Mouse (Mus musculus): ENCODE measurements around the gene Tsg101. TPM values are rescaled to one million over a fixed set of nuclear protein-coding genes. Genes with fewer than 3 reads are reported as not detected.

Gene Tsg101
- polyA plus RNA-seq, 1 experiment from 2014 or later = 129 TPM

DNA sequence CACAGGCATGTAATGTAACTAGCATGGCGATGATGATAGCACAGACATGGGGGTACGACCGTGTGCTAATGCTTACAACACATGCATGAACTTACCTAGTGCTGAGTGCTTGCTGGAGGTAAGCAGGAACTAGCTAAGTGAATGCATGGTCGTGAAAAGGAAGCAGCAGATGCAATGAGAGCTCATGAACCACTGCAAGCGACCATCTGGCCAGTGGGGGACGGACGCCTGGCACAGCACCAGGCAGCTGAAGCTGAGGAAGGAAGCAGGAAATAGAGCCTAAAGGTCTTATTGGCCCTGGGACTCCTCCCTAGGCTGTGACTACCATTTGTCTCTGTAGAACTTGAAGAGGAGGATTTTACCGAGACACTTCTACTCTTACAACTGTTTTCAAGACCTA is 15.0 kb upstream of the Tsg101 start:
- no peak overlapping the region for H3K9ac ChIP-seq (ENCODE audit: low read depth, low read length)
- no peaks in the 10 kb centered on the region for H3K9me3 ChIP-seq (ENCODE audit: control insufficient read depth, low read length)
- no peak for DNase-seq (ENCODE audit: low spot score)
- H3K27ac ChIP-seq (ENCODE audit: low read depth, low read length) = no peak overlapping the region
- ATAC-seq (replicated peaks; ENCODE audit: low FRiP score) = no peak
- 76% methylated on average over 8 of the region's 8 CpGs for WGBS
- no peak overlapping the region for H3K4me3 ChIP-seq (ENCODE audit: low read depth, low read length)
- H3K27me3 ChIP-seq (replicated peaks; ENCODE audit: control insufficient read depth, insufficient read depth, low read length) = no peaks in the 10 kb centered on the region
- no peak overlapping the region for H3K4me2 ChIP-seq
- H3K36me3 ChIP-seq (ENCODE audit: control insufficient read depth, insufficient read depth, low read length) = peaks cover 18% of the 10 kb centered on the region; the same call in 1 of the 2 replicates
- H3K4me1 ChIP-seq (replicated peaks; ENCODE audit: control insufficient read depth, insufficient read depth, low read length) = no peaks in the 10 kb centered on the region

DNA sequence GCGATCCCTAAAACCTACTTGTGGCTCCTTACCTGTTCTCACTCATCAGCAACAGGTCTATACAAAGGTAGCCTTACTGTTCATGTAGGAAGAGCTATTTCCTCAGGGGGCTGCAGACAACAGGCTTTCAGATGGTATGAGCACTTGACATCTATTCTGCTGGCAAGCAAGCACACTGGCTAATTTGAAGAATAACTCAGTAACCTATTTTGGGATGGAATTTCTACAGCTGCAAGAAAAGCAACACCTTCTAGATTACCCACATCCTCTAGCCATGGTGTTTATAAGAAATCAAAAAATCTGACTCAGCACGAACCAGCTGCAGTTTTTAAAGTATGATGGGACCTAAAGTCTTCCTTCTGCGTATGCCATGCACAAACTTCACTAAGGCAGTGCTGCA is 11.6 kb upstream of the Tsg101 start:
- Histone ChIP-seq H3K36me3 (ENCODE audit: control insufficient read depth, insufficient read depth, low read length) (peaks cover 8% of the 10 kb centered on the region; the same call in 1 of the 2 replicates), H3K4me3 (ENCODE audit: low read depth, low read length) (no peak overlapping the region), H3K9me3 (ENCODE audit: control insufficient read depth, low read length) (no peaks in the 10 kb centered on the region), H3K9ac (ENCODE audit: low read depth, low read length) (no peak overlapping the region), H3K4me2 (no peak overlapping the region), H3K27me3 (replicated peaks; ENCODE audit: control insufficient read depth, insufficient read depth, low read length) (no peaks in the 10 kb centered on the region), H3K4me1 (replicated peaks; ENCODE audit: control insufficient read depth, insufficient read depth, low read length) (no peaks in the 10 kb centered on the region), H3K27ac (ENCODE audit: low read depth, low read length) (no peak overlapping the region)
- no peak for DNase-seq (ENCODE audit: low spot score)
- WGBS = 90% methylated on average over 3 of the region's 3 CpGs
- no peak for ATAC-seq (replicated peaks; ENCODE audit: low FRiP score)

DNA sequence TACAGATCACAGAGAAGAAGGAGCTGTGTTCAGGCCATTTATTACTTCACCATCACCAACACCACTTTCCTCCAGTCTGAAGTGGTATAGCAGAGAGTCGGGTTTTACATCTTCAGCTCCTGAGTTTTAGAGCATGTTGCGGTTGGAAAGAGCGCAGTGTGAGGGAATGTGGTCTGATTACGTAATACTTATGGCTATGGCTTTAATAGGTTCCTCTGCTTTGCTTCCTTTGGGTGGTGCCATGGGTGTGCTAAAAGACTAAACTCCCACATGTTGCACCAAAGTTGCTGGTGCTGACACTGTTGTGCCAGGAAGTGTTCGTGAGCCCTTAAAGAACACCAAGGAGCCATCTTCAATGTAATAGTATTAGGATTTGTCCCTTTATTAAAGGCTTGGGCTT is 8.5 kb upstream of the Tsg101 start:
- no peaks in the 10 kb centered on the region for H3K27me3 ChIP-seq (replicated peaks; ENCODE audit: control insufficient read depth, insufficient read depth, low read length)
- no peaks in the 10 kb centered on the region for H3K9me3 ChIP-seq (ENCODE audit: control insufficient read depth, low read length)
- H3K9ac ChIP-seq (ENCODE audit: low read depth, low read length) = no peak overlapping the region
- peaks cover 5% of the 10 kb centered on the region; the same call in 1 of the 2 replicates for H3K36me3 ChIP-seq (ENCODE audit: control insufficient read depth, insufficient read depth, low read length)
- WGBS = 80% methylated on average over 5 of the region's 5 CpGs
- no peak overlapping the region for H3K27ac ChIP-seq (ENCODE audit: low read depth, low read length)
- no peak overlapping the region for H3K4me3 ChIP-seq (ENCODE audit: low read depth, low read length)
- H3K4me2 ChIP-seq = no peak overlapping the region
- no peaks in the 10 kb centered on the region for H3K4me1 ChIP-seq (replicated peaks; ENCODE audit: control insufficient read depth, insufficient read depth, low read length)
- ATAC-seq (replicated peaks; ENCODE audit: low FRiP score) (no peak), DNase-seq (ENCODE audit: low spot score) (no peak)

DNA sequence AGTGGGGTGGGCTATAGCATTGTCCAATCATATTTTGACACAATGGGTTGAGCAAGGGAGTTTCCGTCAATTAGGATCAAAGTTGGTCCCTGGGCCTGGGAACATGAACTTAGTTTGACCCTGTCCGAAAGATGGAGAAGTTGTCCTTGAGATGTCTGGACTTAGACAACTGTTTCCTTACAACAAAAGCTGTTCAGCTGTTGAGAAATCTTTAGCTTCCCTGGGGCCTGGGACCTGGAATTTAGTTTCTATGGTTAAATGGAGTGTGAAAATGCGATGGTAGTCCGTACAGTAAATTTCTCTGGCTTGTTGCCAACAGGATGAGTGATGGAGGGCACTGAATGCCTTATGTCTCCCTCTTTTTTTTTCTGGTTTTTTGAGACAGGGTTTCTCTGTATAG is 2.3 kb upstream of the Tsg101 start:
- Histone ChIP-seq H3K27ac (ENCODE audit: low read depth, low read length) (no peak overlapping the region), H3K4me1 (replicated peaks; ENCODE audit: control insufficient read depth, insufficient read depth, low read length) (peaks cover 18% of the 10 kb centered on the region), H3K4me2 (no peak overlapping the region), H3K27me3 (replicated peaks; ENCODE audit: control insufficient read depth, insufficient read depth, low read length) (no peaks in the 10 kb centered on the region), H3K9me3 (ENCODE audit: control insufficient read depth, low read length) (no peaks in the 10 kb centered on the region), H3K36me3 (ENCODE audit: control insufficient read depth, insufficient read depth, low read length) (no peaks in the 10 kb centered on the region), H3K9ac (ENCODE audit: low read depth, low read length) (no peak overlapping the region), H3K4me3 (ENCODE audit: low read depth, low read length) (no peak overlapping the region)
- 83% methylated on average over 4 of the region's 4 CpGs for WGBS
- no peak for DNase-seq (ENCODE audit: low spot score)
- ATAC-seq (replicated peaks; ENCODE audit: low FRiP score) = no peak

DNA sequence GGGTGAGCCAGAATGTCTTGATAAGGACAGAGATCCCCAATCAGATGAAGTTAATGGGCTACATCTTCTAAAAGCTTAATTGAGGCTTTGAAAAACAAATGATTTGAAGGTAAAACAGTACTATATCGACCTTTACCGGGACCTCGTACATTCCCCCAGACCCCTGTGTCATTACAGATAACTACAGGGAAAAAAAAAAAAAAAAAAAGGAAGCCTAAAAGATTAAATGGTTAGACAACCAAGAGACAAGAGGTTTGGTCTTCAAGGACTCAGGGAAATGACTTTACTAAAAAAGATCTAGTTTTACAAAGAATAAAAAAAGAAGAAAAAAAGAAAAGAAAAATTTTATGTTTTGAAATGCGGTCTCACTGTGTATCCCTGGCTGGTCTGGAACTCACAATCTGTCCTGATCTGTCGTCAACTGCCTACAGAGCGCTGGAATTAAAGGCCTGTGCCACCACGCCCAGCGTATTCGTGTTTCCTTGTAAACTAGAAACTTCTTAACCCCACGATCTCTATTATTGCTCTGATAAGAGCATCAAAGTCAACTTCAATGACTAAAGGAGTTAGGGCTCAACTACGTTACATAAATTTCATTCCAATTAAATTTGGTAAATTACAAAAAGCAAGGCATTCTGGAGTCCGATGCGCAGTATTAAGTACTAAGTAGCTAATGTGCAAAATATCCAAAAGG is 944 bp downstream of the Tsg101 start:
- peak overlapping the region; percentile 87 for H3K9ac ChIP-seq (ENCODE audit: low read depth, low read length)
- WGBS = 7% methylated on average over 13 of the region's 13 CpGs

DNA sequence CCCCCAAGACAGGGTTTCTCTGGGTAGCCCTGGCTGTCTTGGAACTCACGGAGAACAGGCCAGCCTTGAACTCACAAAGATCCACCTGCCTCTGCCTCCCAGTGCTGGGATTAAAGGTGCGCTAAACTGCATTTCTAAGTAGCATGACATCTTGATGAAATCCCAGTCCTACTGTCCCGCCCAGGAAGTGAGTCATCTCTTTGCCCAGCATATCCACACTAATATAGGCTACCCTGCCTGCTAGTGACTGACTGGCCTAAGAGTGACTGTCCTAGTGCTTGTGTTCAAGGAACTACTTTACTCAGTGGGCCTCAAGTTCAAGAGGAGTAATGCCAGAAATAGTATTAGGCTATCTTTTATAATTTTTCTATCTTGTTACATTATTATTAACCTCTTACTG is 3.4 kb downstream of the Tsg101 start:
- no peaks in the 10 kb centered on the region for H3K9me3 ChIP-seq (ENCODE audit: control insufficient read depth, low read length)
- WGBS = 86% methylated on average over 3 of the region's 3 CpGs
- H3K36me3 ChIP-seq (ENCODE audit: control insufficient read depth, insufficient read depth, low read length) = 0 out of 2 replicates have a peak, but pooled peaks cover 4% of the 10 kb centered on the region

More for the DNA sequence above, 944 bp downstream of the Tsg101 start:
- DNase-seq (ENCODE audit: low spot score) (no peak), ATAC-seq (replicated peaks; ENCODE audit: low FRiP score) (no peak)
- Histone ChIP-seq H3K36me3 (ENCODE audit: control insufficient read depth, insufficient read depth, low read length) (0 out of 2 replicates have a peak, but pooled peaks cover 4% of the 10 kb centered on the region), H3K4me1 (replicated peaks; ENCODE audit: control insufficient read depth, insufficient read depth, low read length) (peaks cover 23% of the 10 kb centered on the region), H3K27ac (ENCODE audit: low read depth, low read length) (no peak overlapping the region), H3K9me3 (ENCODE audit: control insufficient read depth, low read length) (no peaks in the 10 kb centered on the region), H3K4me2 (peak overlapping the region; percentile 80), H3K27me3 (replicated peaks; ENCODE audit: control insufficient read depth, insufficient read depth, low read length) (no peaks in the 10 kb centered on the region), H3K4me3 (ENCODE audit: low read depth, low read length) (peak overlapping the region; percentile 95)

DNA sequence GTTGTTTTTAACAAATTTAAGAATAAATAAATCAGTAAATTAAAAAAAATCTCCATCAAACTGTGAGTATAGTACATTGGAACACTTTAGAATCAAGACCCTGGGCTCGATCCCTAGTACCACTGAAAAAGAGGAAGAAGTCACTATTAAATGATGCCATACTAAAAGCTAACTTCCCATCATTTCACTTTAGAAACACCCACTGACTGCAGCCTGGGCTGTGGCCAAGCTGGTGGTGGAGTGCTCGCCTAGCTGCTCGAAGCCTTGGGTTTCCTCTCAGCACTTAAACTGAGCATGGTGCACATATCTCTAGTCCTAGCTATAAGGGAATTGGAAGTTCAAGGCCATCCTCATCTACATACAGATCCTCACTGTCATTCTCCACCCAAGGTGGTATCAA is 8.5 kb downstream of the Tsg101 start:
- peaks cover 32% of the 10 kb centered on the region for H3K36me3 ChIP-seq (ENCODE audit: control insufficient read depth, insufficient read depth, low read length)
- H3K4me2 ChIP-seq = no peak overlapping the region
- H3K27me3 ChIP-seq (replicated peaks; ENCODE audit: control insufficient read depth, insufficient read depth, low read length) = no peaks in the 10 kb centered on the region
- DNase-seq (ENCODE audit: low spot score) (no peak), ATAC-seq (replicated peaks; ENCODE audit: low FRiP score) (no peak)
- no peak overlapping the region for H3K27ac ChIP-seq (ENCODE audit: low read depth, low read length)
- H3K4me1 ChIP-seq (replicated peaks; ENCODE audit: control insufficient read depth, insufficient read depth, low read length) = no peaks in the 10 kb centered on the region
- 94% methylated on average over 3 of the region's 3 CpGs for WGBS
- H3K9me3 ChIP-seq (ENCODE audit: control insufficient read depth, low read length) = no peaks in the 10 kb centered on the region
- H3K4me3 ChIP-seq (ENCODE audit: low read depth, low read length) = no peak overlapping the region
- no peak overlapping the region for H3K9ac ChIP-seq (ENCODE audit: low read depth, low read length)

More for the DNA sequence above, 3.4 kb downstream of the Tsg101 start:
- Histone ChIP-seq H3K4me1 (replicated peaks; ENCODE audit: control insufficient read depth, insufficient read depth, low read length) (peaks cover 23% of the 10 kb centered on the region), H3K27me3 (replicated peaks; ENCODE audit: control insufficient read depth, insufficient read depth, low read length) (no peaks in the 10 kb centered on the region), H3K9ac (ENCODE audit: low read depth, low read length) (no peak overlapping the region), H3K4me3 (ENCODE audit: low read depth, low read length) (no peak overlapping the region), H3K4me2 (no peak overlapping the region), H3K27ac (ENCODE audit: low read depth, low read length) (no peak overlapping the region)
- DNase-seq (ENCODE audit: low spot score) = no peak
- no peak for ATAC-seq (replicated peaks; ENCODE audit: low FRiP score)

DNA sequence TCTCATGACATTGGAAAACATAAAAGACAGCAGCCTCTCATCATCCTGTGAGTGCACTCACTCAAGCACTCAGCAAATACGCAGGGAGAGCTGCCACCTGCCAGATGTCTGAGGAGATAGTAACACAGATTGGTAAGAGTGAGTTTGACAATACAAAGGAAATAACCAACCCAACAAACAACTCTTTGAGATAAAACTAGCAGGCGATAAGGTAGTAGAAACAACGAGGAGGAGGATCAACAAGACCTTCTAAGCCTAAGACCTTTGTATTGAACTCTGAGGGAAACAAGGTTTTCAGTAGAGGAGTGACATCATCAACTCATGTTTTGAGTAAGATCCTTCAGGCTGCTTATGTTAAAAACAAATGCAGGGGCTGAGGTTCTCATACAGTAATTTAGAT is 20.4 kb downstream of the Tsg101 start:
- ATAC-seq (replicated peaks; ENCODE audit: low FRiP score) = no peak
- H3K4me1 ChIP-seq (replicated peaks; ENCODE audit: control insufficient read depth, insufficient read depth, low read length) = no peaks in the 10 kb centered on the region; the same call in 1 of the 2 replicates
- no peak overlapping the region for H3K4me2 ChIP-seq
- WGBS = 54% methylated on average over 3 of the region's 3 CpGs
- no peak overlapping the region for H3K27ac ChIP-seq (ENCODE audit: low read depth, low read length)
- H3K27me3 ChIP-seq (replicated peaks; ENCODE audit: control insufficient read depth, insufficient read depth, low read length) = no peaks in the 10 kb centered on the region
- peaks cover 21% of the 10 kb centered on the region for H3K36me3 ChIP-seq (ENCODE audit: control insufficient read depth, insufficient read depth, low read length)
- no peaks in the 10 kb centered on the region for H3K9me3 ChIP-seq (ENCODE audit: control insufficient read depth, low read length)
- DNase-seq (ENCODE audit: low spot score) = peak; percentile 3
- no peak overlapping the region for H3K4me3 ChIP-seq (ENCODE audit: low read depth, low read length)
- no peak overlapping the region for H3K9ac ChIP-seq (ENCODE audit: low read depth, low read length)

DNA sequence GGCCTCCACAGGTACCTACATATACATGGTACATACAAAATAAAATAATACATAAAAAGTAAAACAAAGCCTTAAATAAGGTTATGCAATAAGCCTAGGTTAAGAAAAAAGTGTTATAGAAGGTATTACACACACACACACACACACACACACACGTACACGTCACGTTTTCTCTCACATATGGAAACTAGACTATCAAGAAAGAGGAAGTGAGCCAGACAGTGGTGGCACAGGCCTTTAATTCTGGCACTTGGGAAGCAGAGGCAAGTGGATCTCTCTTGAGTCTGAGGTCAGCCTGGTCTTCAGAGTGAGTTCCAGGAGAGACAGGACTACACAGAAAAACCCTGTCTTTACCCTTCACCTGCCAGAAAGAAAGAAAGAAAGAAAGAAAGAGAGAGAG is 24.3 kb downstream of the Tsg101 start:
- Histone ChIP-seq H3K9ac (ENCODE audit: low read depth, low read length) (no peak overlapping the region), H3K36me3 (ENCODE audit: control insufficient read depth, insufficient read depth, low read length) (peaks cover 30% of the 10 kb centered on the region), H3K27me3 (replicated peaks; ENCODE audit: control insufficient read depth, insufficient read depth, low read length) (no peaks in the 10 kb centered on the region), H3K4me2 (no peak overlapping the region), H3K4me1 (replicated peaks; ENCODE audit: control insufficient read depth, insufficient read depth, low read length) (no peaks in the 10 kb centered on the region; the same call in 1 of the 2 replicates), H3K27ac (ENCODE audit: low read depth, low read length) (no peak overlapping the region), H3K9me3 (ENCODE audit: control insufficient read depth, low read length) (no peaks in the 10 kb centered on the region), H3K4me3 (ENCODE audit: low read depth, low read length) (no peak overlapping the region)
- WGBS = 86% methylated on average over 3 of the region's 3 CpGs
- ATAC-seq (replicated peaks; ENCODE audit: low FRiP score) (no peak), DNase-seq (ENCODE audit: low spot score) (no peak)
